In genomic region chr10:21672666-21673065, GRCm38 (mm10) we compare ENCODE assay signal across 21 mouse cellular contexts.
A peak's percentile ranks its signal among the peaks of the same experiment; 100 is the strongest.
DNase-seq lines count a peak whose midpoint lies in the region; ATAC-seq lines count a peak whose summit lies in the region.
"Had no signal": no experiment of that assay in that cellular context is flagged by ENCODE, and none has a peak within 500 bp of the region (broad histone marks: within the 10 kb centered on the region; RNA-seq: fewer than 3 reads in every experiment).

No protein-coding gene starts in this region.

- H3K36me3 ChIP-seq in midbrain, embryonic 11.5 days (ENCODE audit: control insufficient read depth, insufficient read depth, low read length) = no peaks in the 10 kb centered on the region
- H3K36me3 ChIP-seq in midbrain, embryonic 10.5 days = no peaks in the 10 kb centered on the region
- H3K36me3 ChIP-seq in hindbrain, embryonic 14.5 days (replicated peaks; ENCODE audit: control insufficient read depth, insufficient read depth) = no peaks in the 10 kb centered on the region
- H3K36me3 ChIP-seq: embryonic facial prominence, embryonic 10.5 days; G1E; heart, embryonic 12.5 days; hindbrain, embryonic 12.5 days had no signal

- no peak for ATAC-seq in midbrain, embryonic 11.5 days (ENCODE audit: low FRiP score)
- no peak for ATAC-seq in hindbrain, embryonic 14.5 days (ENCODE audit: low FRiP score)
- ATAC-seq: CD4-positive, CD25-positive, alpha-beta regulatory T cell, adult 4 months; forebrain, embryonic 13.5 days; forebrain, postnatal 0 days had no signal

- H3K9me3 ChIP-seq in midbrain, embryonic 11.5 days (ENCODE audit: control insufficient read depth, low read length) = no peaks in the 10 kb centered on the region
- H3K9me3 ChIP-seq in midbrain, embryonic 10.5 days (replicated peaks) = no peaks in the 10 kb centered on the region
- no peaks in the 10 kb centered on the region for H3K9me3 ChIP-seq in hindbrain, embryonic 14.5 days (ENCODE audit: control insufficient read depth, low read length)
- H3K9me3 ChIP-seq: embryonic facial prominence, embryonic 10.5 days; forebrain, embryonic 13.5 days; G1E; heart, embryonic 12.5 days; hindbrain, embryonic 12.5 days had no signal

- H3K27me3 ChIP-seq in midbrain, embryonic 11.5 days (ENCODE audit: control insufficient read depth, insufficient read depth, low read length) = no peaks in the 10 kb centered on the region
- no peaks in the 10 kb centered on the region for H3K27me3 ChIP-seq in midbrain, embryonic 10.5 days (ENCODE audit: low read depth, poor library complexity, severe bottlenecking)
- no peaks in the 10 kb centered on the region for H3K27me3 ChIP-seq in hindbrain, embryonic 14.5 days (ENCODE audit: control insufficient read depth, insufficient read depth, low read length)
- H3K27me3 ChIP-seq: forebrain, embryonic 13.5 days; heart, embryonic 12.5 days; hindbrain, embryonic 12.5 days had no signal

- no peak overlapping the region for H3K27ac ChIP-seq in midbrain, embryonic 11.5 days (ENCODE audit: low read depth, low read length)
- no peak overlapping the region for H3K27ac ChIP-seq in midbrain, embryonic 10.5 days (replicated peaks)
- H3K27ac ChIP-seq in hindbrain, embryonic 14.5 days = no peak overlapping the region
- H3K27ac ChIP-seq: embryonic facial prominence, embryonic 10.5 days; forebrain, embryonic 13.5 days; hindbrain, embryonic 12.5 days had no signal

- 87% methylated on average over 5 of the region's 5 CpGs for WGBS in midbrain, embryonic 11.5 days
- 77% methylated on average over 5 of the region's 5 CpGs for WGBS in midbrain, embryonic 10.5 days
- 70% methylated on average over 5 of the region's 5 CpGs for WGBS in hindbrain, embryonic 14.5 days

- no peak overlapping the region for H3K4me3 ChIP-seq in midbrain, embryonic 11.5 days (ENCODE audit: low read depth, low read length)
- H3K4me3 ChIP-seq in midbrain, embryonic 10.5 days = no peak overlapping the region
- no peak overlapping the region for H3K4me3 ChIP-seq in hindbrain, embryonic 14.5 days (replicated peaks; ENCODE audit: low read length)
- H3K4me3 ChIP-seq: embryonic facial prominence, embryonic 10.5 days; forebrain, embryonic 13.5 days; heart, embryonic 12.5 days; hindbrain, embryonic 12.5 days had no signal

- H3K4me1 ChIP-seq in midbrain, embryonic 11.5 days (ENCODE audit: control insufficient read depth, insufficient read depth, low read length) = no peaks in the 10 kb centered on the region
- no peaks in the 10 kb centered on the region for H3K4me1 ChIP-seq in midbrain, embryonic 10.5 days
- no peaks in the 10 kb centered on the region for H3K4me1 ChIP-seq in hindbrain, embryonic 14.5 days (replicated peaks; ENCODE audit: control insufficient read depth, insufficient read depth, low read length)
- H3K4me1 ChIP-seq: forebrain, embryonic 13.5 days had no signal

- no peak overlapping the region for H3K4me2 ChIP-seq in midbrain, embryonic 11.5 days
- no peak overlapping the region for H3K4me2 ChIP-seq in hindbrain, embryonic 14.5 days (replicated peaks)
- H3K4me2 ChIP-seq: forebrain, embryonic 13.5 days; heart, embryonic 12.5 days; hindbrain, embryonic 12.5 days had no signal

- no peak overlapping the region for H3K9ac ChIP-seq in midbrain, embryonic 11.5 days (ENCODE audit: low read length)
- H3K9ac ChIP-seq in hindbrain, embryonic 14.5 days = no peak overlapping the region
- H3K9ac ChIP-seq: forebrain, embryonic 13.5 days; forebrain, postnatal 0 days; heart, embryonic 12.5 days; hindbrain, embryonic 12.5 days had no signal

- peak; percentile 12 for DNase-seq in embryo, embryonic 10 days (ENCODE audit: low spot score)
- no peak for DNase-seq in embryo, embryonic 11 days
- DNase-seq in kidney, adult 9 months = peak; percentile 36
- DNase-seq in kidney, adult 18-20 months = no peak
- DNase-seq in midbrain, embryonic 11.5 days (ENCODE audit: low spot score, missing footprints) = peak; percentile 71
- no peak for DNase-seq in midbrain, embryonic 10.5 days (ENCODE audit: low spot score)
- no peak for DNase-seq in hindbrain, embryonic 14.5 days (ENCODE audit: low spot score)
- DNase-seq: adrenal gland, adult 8-10 months; adrenal gland, postnatal 36 days; B cell, adult 2 months; cerebellum, adult 2 months; cerebellum, postnatal 10 days; gastrocnemius, postnatal 14 days; heart, postnatal 4 days had no signal

Comparison
In these comparisons a context has a peak if more than half of its experiments do, and no peak if none do; other contexts are left out.
1. DNase-seq: peak in embryo, embryonic 10 days (single experiment), kidney, adult 9 months (single experiment) and midbrain, embryonic 11.5 days (single experiment); none in embryo, embryonic 11 days (single experiment), kidney, adult 18-20 months (single experiment), midbrain, embryonic 10.5 days (single experiment) and hindbrain, embryonic 14.5 days (single experiment).